Mouse (Mus musculus) brain, embryonic 18.5 days (tissue): ENCODE measurements at regions not wholly inside any gene's neighbourhood (a gene's known extent, or its start where the extent isn't known, plus 50 kb on each side); places are given as distances from the start of the nearest gene placed in this dataset.

ENCODE experiments used
- DNase-seq: peaks from one replicate; pipeline ENCODE4 v3.0.0-alpha.2; 2012; ENCODE audit warnings: low read depth, low spot score

DNA sequence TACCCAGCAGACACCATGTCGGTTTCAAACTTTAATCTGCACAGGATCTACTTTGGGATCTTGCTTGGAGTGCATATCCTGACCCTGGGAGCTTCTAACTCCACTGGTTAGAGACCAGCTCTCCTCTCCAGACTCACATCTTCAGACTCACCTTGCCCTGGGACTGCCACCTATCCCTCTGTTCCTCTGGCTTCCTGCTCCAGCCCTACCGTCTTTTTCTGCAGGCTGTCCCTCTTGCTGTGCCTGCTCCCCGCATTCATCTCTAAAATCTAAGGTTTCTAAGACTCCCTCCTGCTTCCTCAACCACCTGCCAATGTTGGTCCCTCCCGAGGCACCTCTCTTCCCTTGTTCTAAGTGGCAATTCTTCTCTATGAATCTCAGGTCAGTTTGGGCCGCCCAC is 233.2 kb downstream of the Plpp3 start:
- DNase-seq, result no peak

DNA sequence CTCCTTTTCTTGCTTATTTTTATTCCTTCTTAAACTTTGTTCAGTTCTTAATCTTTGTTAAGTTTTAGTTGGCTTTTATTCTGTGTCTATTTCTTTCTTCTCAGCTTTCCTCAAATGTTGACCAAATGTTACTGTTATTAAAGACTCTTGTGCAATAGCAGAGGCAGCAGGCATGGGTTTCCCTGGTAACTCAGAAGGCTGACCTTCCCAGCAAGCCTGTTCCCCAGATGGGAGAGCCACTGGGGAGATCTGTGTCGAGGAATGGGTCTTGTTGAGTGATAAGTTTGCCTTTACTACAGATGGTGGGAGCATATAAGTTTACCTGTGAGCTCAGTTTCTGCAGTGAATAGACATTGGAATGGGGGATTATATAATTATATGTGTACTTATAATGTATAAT is 237.2 kb downstream of the Plpp3 start:
- no peak for DNase-seq

DNA sequence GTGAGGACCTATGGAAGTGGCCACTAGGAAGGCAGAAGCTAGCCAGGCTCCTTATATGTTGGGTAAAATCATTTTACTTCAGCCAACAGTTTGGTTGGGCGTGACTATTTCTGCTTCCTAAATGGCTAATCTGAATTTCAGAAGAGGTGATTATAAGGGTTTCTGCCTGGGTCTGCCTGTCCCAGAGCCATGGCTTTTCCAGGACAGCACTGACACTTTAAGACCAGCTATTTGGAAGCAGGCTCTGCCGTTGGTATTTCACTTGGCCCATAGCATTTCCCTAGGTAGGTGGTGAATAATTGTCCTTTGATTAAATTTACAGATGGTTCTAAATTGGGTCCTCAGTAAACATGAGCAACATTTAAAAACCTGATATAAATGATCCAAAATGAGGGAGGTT is 240.3 kb downstream of the Plpp3 start:
- DNase-seq, result no peak

DNA sequence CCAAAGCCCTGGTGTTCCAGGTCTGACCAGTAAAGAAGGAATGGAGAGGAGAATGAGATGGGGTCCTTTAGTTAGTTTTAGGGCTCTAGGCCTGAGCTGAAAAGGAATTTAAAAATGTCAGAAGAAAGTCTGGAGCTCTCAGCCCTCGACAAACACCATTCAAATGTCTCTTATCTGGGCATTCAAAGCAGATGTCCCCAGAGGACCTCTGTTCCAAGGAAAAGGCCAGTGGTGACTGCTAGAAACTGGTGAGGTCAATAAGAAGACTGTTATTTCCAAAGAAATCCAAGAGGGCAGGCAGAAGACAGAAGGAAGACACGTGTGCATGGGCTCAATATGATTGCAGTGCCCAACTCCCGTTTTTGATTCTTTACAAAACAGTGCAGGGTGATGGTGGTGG is 244.9 kb downstream of the Plpp3 start:
- DNase-seq, result no peak

DNA sequence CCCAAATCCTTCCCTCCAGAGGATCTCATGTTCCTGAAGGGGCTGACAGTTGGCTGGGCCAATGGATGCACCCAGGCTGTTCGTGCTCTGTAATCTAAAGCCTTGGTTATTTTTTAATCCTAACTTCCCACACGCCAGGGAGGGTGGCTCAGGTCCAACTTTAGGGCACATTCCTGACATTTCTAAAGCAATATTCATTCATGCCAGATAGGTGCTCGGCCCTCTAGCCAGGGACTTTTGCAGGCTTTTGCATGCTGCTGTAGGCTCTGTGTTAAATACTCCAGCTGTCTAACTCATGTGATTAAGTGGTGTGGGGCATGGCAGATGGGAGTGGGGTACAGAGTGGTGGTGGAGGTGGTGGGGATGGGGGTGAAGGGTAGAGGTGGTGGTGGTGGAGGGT is 246.0 kb downstream of the Plpp3 start:
- no peak for DNase-seq

DNA sequence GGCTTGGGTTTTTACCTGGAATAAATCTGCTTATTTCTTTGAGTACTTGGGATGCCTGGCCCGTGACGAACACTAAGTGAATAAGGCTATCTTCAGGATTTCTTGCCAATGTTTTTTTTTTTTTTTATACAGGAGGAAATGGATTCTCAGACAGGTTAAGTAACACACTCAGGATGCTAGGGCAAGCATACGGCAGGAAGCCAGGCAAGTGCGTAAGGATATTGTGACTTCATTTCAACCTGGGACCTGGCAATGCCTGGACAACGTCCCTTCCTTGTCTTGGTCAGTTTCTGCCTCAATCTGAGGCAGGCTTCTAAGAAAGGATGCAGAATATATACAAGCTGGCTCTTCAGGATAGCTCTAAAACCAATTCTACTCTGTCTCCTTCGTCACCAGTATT is 246.5 kb downstream of the Plpp3 start:
- DNase-seq, result no peak

DNA sequence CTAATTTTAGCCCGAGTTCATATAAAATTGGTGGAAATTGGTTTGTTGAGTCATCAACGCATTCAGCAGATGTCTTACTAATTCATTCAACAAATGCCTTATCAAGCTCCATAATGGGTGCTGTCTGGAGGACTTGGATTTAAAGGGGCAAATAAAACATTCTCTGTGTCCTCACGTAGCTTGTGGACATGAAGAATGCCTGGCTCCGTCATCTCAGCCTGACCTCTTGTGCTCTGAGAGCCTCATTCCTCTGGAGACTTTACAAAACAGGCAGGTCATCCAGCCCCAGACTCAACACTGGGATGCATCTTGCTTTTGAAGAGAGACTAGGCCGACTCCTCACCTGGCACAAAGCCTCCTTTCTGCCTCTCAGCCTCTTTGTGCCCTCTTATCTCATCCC is 248.6 kb downstream of the Plpp3 start:
- no peak for DNase-seq

DNA sequence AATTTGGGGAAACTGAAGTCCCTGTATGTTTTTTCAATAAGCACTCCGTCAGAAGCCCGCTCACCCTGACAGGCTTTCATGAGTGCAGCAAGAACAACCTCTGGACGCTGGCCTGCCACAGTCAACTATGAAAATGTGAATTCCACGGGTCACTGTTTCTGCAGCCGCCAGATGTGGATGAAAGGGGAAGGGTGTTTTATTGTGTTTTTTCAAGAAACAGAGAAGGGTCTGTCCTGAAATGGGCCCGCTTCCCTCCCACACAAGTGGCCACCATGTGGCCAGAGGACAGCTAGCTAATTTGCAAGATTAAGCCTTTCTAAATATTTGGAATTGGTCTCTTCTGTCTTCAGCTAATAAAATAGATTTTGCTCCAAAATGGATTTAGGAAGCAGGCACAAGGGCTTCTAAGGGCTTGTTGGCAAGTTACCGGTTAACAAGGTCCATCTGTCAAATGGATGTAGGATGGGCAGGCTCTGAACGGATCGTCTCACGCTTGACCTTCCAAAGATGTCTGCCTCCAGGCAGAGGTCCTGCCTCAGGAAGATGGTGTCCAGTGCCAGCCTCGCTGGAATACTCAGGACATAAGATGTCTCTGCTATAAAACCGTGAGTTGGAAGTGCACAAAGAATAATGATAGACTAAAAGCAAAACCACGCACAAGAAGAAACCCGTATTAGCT is 249.8 kb downstream of the Plpp3 start:
- no peak for DNase-seq

DNA sequence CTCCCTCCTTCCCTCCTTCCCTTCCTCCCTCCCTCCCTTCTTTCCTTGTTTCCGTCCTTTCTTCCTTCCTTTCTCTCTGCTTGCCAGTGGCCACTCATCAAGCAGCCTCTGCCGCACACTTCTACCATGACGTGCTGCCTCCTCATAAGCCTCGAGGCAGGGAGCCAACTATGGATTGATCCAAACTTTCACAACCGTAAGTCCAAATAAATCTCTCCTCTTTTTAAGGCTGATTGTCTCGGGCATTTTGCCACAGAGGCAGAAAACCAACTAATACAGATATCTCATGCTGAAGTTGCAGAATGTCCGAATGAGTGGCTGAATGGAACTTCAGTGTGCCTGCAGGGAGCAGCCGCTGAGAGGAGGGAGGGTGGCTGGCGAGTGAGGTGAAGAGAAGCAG is 251.7 kb downstream of the Plpp3 start:
- no peak for DNase-seq

DNA sequence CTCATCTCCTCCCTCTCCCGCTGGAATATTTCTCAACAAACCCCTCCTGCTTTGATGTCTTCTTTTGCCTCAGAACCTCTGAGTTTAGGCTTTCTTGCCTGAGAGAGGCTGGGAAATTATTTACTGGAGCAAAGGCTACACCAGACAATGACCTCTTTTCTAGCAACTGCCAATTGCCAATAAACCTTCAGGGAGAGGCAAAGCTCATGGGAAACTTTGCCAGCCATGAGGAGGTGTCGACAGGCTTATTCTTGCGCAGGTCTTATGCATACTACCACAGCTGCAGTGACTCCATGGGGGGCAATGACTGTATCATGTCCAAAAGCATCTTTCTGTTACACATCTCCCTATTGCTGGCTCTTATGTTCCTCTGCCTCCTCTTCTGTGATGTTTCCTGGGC is 260.0 kb downstream of the Plpp3 start:
- DNase-seq, result no peak

DNA sequence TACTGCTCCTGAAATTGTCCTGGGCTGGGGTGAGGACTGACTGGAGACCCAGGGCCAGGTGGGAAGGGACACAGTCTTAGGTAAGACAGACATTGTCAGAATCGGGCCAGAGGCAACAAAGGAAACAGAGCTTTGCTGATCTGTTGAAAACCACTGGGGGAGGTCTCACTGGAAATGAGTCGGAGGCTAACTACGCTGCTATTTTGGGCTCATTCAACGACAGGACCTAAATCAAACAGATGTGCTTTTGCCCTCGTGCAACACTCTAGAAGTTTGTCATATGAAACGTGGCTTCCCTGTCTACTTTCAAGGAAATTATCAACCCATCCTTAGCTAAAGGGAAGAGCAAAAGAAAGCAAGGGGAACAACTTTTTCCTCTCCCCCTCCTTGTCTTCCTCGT is 265.3 kb downstream of the Plpp3 start:
- no peak for DNase-seq

DNA sequence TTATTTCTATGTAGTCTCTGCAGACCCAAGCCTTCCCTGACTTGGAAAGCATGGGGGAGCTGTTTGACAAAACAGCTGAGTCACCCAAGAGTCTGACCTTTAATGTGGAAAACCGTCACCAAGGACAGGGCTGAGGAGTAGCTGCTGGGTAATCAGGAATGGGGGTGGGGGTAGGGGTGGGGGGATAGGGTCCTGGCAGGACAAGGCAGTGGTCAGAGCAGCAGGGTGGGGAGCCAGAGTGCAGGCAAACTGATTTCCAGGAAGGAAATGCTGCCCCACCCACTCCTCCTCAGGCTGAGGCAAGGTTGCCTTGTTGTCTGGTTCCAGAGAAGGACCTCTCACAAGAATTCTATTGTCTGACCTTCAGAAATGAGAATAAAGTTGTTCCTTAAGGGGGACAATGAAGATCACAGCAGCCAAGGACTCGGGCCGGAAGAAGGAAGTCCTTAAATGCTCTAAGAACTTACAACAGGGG is 266.6 kb downstream of the Plpp3 start:
- DNase-seq, result no peak

DNA sequence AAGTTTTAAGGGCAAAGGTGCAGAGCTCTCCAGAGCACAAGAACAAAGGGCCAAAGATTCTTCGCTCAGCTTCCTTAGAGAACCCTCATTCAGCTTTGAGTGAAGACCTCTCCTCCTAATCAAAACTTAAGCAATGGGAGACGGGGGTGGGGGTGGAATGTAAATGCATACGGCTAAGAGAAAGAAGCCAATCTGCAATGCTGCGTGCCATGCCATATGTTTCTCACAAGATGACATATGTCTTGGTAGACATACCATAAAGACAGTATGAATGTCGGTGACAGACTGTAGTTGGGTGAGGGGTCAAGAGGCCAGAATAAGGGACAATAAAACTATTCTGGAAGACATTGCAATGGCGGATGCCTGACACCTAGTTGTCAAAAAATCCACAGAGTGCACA is 267.9 kb downstream of the Plpp3 start:
- no peak for DNase-seq

DNA sequence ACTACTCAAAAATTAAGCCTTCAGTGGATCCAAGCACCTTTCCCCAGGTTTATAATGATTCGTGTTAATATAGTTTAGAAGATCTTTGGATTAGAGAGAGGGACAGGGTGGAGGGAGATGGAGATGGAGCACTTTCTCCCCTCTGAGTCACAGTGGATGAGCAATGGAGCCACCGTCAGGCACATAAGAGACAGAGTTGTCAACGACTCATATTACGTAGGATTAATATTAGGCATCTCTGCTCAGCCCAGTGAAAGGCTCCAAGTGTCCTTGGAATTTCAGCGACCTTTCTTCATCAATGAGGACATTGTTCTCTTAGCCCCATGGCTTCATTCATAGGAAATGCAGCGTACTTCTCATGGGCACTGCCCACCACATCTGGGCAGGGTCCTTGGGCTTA is 270.4 kb downstream of the Plpp3 start:
- no peak for DNase-seq

DNA sequence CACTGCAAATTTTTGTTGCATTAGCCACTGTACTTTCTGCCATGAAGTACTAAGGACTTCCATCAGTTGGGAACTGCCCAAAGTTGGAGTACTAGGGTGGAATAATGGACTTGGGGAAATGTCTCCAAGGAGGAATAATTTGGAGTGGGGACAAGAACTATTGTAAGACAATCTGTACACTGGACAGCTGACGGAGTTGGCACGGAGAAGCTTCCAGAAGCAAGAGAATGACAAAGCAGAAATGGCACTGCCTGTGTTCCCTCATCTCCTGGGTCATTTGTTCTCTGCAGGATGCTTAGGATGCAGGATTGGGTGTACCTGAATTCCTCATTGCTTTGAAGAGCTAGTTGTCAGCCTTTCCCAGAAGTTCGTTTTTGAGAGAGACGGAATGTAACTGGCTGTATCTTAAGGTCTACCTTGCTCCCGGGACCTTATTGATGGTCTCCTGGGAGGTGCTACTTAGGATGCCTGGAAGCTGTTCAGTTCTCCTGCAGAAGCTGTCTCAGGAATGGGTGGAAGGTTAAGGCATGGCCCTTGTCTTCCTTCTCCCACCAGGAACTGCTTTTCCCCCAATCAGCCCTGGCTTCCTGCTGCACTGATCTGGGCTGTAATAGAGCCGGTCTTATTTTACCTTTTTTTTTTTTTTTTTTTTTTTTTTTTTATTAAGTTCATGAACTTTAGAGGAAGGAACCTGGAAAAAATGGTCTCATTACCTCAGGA is 272.4 kb downstream of the Plpp3 start:
- DNase-seq, result no peak

DNA sequence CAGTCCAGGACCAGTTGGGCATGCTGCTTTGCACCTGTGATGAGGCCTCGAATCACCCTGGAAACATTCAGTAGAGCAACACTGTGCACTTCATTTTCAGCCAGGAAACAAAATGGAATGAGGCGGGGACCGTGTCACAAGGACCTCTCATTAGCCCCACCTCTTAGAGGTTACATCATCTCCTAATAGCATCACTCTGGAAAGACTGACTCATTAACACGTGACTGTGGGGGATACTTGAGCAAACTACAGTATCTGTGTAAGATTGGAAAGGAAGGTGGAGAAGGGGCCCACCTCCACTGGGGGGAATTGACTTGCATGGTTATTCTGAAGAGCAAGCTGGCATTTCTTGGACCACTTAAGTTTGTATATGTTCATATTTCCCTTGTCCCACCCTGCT is 275.3 kb downstream of the Plpp3 start:
- no peak for DNase-seq

DNA sequence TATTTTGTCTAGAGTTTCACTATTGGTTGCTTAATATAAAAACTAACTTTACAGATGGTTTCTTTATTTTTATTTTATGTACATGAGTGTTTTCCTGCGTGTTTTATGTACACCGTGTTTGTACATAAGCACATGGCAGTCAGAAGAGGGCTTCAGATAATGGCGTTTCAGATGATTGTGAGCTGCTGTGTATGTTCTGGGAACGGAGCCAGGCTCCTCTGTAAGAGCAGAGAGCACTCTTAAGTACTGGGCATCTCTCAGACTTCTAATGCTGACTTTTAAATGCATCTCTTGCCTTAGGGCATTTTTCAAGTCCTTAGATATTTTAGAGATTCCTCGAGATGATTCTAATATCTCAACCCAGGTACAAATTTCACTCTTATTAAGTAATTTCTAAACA is 280.0 kb downstream of the Plpp3 start:
- no peak for DNase-seq

DNA sequence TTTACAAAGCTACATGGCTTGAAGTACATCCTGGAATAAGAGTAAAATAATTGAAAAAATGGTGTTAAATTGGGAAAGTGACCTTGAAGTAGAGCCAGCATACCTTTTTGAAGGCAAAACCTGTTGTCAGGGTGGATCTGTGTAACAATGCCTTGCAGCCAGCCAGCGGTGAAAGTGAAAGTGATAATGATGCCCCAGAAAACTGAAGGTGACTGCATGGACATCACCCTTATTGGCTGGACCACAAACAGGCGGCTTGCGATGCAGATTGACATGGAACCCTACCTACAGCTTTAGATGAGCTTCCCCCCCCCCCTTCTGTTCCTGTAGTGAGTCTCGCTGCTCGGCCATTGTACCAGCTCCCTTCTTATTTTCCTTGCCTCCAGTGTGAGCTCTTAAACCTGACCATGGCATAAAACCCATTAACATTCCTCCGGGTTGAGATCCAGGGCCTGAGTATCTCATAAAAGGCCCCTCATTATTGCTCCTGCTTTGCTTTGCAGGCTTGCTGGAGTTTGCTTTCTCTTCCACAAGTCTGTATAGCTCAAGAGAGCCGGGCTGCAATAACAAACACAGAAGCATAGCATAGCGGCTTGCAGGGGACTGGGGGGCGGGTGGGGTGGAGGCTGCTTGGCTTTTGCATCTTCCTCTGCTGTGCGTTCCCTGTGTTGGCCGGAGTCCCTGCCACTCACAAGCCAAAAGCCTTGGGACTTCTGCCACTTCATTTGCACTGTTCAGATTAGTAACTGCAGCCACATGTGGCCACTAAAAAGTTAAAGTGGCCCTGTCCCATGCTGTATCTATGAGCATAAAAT is 292.1 kb downstream of the Plpp3 start:
- no peak for DNase-seq

DNA sequence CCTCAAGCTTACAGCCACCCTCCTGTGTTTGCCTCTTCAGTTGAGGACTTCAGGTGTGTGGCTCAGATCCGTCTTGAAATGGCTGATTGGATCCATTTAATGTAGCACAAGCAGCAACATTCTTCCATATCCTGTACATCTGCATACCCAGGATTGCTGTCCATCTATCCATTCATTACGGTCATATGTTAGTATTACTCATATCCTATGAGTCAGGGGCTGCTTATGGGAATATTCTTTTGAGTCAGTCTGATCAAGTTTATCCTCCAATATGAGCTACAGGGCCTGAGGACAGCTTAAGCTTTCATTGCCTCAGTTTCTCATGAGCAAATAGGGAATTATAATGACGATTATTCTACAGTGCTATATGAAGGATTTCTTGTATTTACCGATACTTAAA is 293.7 kb downstream of the Plpp3 start:
- no peak for DNase-seq

DNA sequence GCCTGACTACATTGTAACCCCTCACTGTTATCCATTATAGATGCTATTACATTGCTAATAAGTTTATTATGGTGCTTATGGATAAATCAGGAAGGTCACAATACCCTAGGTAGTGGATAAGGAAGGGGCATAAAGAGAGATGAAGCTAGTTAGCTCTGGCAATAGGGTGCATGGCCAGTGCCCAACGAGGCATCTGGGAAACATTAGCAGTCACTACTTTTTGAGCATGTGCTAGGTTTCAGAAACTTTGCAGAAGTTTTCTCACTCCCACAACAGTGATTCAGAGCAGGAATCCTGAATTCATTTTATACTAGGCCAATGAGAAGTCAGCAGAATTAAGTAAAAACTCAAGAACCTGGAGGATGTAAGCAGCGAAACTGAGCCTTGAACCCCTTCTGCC is 294.7 kb downstream of the Plpp3 start:
- DNase-seq, result no peak

DNA sequence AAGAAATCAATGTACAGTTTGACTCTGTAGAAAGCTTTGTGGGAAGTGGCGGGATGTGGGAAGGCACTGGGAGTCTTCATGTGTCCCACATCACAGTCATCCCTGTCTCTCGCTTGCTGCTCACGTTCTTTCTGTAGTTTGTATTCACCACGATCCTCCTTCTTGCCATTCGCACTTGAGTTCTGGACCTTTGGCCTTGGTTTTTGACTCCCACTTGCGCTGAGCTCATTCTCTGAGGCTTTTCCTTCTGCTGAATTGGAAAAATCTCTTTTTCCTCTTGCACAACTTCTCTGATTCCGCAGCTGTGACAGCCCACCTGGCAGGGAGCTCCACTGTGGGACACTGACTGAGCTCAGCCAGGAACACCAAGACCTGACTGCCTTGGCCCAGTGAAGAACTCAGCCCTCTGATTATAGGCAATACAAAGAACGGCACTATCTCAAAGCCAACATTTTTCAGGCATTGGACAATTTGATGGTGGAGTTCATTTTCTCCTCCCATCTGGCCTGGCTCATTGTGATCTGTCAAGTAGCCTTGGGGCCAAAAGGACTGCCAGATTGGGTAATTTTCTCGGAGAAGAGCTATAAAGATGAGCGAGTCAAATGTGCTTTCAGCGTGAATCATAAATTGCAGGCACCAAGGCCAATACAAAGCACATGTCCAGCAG is 299.9 kb downstream of the Plpp3 start:
- no peak for DNase-seq

DNA sequence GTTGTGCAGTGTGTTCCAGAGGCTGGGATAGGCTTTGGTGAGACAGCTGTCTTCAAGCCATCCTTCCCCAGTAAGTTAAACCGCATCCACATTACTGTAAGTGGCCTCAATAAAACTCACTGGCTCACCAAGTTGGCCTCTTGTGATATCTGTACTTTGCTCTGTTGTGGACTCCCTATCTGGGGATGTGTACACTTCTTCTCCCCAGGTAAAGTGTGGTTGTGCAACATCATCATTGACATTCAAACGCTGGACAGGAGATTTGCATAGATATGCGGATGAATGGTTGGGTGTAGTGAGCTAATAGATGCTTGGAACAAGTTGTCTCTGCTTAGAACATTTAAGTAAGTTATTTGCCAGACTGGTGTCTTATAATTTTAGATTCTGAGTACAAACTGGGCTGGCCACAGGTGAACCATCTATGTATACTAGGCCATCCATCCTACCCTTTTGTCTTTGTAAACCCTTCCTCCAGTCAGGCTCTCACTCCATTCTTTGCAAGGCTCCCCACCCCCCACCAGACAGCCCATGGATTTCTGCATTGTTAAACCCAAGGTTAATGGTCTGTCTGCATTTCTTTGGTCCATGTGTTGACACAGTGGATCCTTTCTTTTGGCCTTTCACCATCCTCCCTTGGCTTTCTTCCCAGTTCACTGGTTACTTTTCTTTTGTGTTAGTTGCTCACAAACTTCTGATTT is 303.0 kb downstream of the Plpp3 start:
- no peak for DNase-seq
